Mouse (Mus musculus) kidney, postnatal 4 days (tissue): Measurements from ENCODE around the gene Gm12258.
A peak's percentile ranks its signal among the peaks of the same experiment; 100 is the strongest.
"Not testable (repeated sequence)": the region's sequence is repeated elsewhere in the genome, so short reads cannot be mapped to it uniquely, and the experiment has no call there.

ENCODE experiments used
- DNase-seq, 2 experiments: peaks; one replicate each; pipeline ENCODE4 v3.0.0; 2021; ENCODE audit warnings: mixed read lengths in 2 of 2

Gm12258 gene

DNA sequence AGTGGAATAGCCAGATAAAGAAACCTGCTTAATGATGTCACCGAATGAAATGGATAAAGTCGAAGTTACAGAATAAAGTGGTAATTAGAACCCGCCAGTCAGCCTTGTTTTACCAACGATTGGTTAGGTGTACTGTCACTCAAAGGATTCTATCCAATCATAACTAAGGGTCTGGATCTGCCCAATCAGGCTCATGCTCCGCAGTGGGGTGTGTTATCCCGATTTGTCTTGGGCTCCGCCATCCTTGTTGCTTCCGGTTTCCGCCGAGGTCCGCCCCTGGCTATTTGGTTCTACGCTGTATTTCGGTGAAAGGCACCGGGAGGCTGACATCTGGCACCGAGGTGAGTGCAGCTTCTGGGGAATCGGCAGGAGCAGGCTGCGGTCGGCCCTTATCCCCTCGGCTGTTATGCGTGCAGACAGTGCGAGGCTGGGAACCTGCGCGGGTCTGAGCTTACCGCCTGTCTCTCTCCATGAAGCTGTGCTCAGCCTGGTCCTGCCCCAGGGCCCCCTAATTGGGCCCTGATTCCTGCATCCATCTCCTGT is at the start of gene Gm12258:
Gm12258 (plus strand) TSS at position 240 of the 543 bp plus-strand sequence.
- peak; percentile 78 to 87 for DNase-seq

DNA sequence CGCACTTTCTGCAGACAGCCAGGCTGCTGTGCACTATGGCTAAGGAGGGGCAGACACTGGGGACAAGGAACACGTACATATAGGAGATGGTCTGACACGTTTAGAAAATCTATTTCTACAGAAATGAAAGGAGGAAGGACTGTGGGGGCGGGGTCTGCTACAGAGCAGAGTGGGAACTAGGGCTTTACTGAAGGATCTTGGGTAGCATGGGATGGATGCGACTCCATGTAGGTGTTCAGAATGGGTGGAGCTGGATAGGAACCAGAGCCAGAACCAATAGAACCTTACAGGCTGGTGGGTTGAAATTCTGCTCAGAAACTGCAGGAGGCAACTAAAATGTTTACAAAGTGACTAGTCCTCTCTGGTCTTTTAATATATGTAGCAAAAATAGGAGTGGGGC is 47.2 kb upstream of the Gm12258 start:
- DNase-seq: no peak

DNA sequence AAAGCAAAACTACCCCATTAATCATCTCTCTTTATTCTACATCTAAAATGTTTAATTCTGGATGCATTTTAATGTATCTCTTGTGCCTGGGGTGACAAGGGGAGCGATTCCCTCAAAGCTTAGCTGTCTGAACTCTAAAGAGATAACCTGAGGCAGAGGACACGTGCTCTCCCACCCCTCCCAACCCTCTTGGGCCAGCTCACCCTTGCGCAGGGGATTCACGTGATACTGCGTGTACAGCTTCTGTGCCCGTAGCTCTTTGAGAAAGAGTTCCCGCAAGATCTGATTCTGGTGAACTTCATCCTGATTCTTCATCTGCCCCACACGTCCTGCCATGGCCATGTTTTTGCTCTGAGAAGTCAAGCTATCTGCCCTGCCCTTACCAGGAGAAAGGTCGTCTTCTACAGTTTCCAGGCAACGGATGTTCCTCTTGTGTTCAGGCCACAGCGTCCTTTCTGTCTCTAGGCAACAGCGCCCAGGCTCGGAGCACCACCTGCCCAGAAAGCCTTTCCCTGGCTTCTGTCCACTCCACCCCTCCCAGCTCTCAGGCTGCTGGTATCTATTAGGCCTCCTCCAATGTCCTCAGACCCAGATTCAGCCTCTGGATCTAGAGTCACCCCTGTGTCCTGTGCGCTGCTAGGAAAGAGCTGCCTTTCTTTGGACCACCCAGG is 45.3 kb upstream of the Gm12258 start, which contains the start of gene Fam183b:
Fam183b (minus strand) TSS at position 403 of the 671 bp plus-strand sequence.
- peak in 1 of 2 experiments; percentile 6 for DNase-seq

DNA sequence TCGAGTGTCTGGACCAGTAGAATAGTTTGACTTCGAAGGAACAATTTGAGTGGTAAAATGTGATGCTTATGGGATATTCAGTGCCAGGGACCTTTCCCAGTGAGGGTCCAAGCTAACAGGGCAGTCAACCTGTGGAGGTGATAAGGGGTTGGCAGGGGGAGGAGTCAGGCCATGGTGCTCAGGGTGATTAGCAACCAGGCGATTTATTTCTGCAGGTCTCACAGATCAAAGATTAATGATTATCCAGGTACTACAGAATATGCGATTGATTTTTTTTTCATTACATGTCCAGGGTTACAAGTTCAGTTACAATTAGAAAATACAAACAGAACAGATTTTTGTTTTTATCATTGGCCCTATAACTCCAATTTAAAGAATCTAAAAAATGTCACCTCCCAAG is 43.1 kb upstream of the Gm12258 start:
- no peak for DNase-seq

DNA sequence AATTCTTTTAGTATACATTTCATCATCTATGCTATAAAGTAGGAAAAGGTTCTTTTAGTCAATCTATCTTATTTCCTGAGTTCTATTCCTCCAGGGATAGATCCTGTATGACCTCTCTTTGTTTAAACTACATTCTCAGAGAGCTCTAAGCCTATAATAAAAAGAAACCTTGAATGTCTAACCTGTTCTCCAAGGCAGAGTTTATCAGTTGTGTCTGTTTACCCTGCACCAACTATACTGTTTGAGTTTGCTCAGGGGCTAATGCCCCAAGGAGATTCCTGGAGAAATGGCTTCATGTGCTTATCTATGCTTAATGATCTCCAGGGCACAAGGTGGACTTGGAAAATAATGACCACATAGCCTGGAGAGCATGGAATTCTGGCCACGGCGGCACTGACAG is 42.6 kb upstream of the Gm12258 start:
- DNase-seq: no peak

DNA sequence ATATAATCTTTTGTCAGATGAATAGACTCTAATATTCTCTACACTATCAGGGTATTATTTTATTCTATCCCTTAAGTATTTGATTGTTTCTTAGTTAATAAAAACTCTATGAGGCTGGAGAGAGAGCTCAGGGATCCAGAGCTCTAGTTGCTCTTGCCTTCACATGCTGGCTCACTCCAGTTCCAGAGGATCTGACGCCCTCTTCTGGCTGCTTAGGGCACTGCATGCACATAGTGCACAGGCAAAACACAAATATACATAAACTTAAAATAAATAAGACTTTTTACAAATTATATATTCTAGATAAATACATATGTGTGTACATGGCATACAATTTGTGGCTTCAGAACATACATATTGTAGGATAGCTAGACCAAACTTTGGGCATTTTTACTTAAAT is 35.0 kb upstream of the Gm12258 start:
- DNase-seq: no peak

DNA sequence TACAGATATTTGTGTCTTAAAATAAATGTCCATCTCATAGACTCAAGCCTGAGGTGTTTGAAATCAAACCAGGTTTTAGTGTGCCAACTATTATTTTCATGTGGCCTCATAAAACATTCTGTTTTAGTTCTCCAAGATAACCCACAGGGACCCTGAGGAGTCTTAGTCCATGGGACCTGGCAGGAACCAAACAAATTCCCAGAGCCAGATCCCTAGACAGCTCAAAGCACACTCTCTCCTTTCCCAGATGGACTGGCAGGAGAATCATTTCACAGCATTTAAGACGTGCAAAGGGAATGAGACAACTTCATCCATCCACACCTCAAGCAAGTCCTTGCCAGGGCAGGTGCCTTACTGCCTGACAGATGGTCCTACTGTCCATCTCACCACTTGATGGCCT is 32.3 kb upstream of the Gm12258 start, which contains the start of gene Olfr313:
Olfr313 (plus strand) TSS at position 301 of the 400 bp plus-strand sequence.
- not testable (repeated sequence) for DNase-seq

DNA sequence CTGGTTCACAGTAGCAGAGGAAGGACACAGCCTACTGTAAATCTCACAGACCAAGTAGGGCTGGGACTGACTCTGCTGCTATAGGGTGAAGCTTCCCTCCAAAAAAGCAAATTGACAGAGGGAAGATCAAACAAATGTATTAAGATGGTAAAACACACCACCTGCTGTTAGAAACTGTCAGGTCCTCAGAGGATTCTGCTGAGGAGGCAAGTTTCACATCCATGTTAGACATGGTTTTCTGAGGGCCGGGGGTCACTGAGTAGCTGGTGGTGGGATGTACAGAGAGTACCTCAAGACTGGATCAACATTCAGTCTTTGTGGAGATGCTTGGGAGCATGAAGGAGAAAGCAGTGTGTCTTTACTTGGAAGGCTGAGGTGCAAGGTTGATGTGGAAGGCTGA is 31.3 kb upstream of the Gm12258 start:
- DNase-seq: no peak

DNA sequence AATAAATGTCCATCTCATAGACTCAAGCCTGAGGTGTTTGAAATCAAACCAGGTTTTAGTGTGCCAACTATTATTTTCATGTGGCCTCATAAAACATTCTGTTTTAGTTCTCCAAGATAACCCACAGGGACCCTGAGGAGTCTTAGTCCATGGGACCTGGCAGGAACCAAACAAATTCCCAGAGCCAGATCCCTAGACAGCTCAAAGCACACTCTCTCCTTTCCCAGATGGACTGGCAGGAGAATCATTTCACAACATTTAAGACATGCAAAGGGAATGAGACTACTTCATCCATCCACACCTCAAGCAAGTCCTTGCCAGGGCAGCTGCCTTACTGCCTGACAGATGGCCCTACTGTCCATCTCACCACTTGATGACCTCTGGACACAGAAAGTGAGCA is 18.0 kb upstream of the Gm12258 start, which contains the start of gene Olfr312:
Olfr312 (plus strand) TSS at position 301 of the 400 bp plus-strand sequence.
- not testable (repeated sequence) for DNase-seq

DNA sequence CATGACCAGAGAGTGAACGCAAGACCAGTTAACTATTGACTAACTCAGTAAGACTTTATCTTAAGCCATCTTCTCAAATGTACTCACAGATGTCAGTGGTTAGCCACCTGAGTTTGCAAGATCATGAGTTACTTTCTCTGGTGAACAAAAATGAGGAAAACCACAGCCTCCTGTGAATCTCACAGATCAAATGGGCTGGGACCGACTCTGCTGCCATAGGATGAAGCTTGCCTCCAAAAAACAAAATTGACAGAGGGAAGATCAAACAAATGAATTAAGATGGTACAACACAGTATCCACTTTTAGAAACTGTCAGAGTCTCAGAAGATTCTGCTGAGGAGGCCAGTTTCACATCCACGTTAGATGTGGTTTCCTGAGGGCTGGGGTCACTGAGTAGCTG is 17.2 kb upstream of the Gm12258 start:
- DNase-seq: no peak

DNA sequence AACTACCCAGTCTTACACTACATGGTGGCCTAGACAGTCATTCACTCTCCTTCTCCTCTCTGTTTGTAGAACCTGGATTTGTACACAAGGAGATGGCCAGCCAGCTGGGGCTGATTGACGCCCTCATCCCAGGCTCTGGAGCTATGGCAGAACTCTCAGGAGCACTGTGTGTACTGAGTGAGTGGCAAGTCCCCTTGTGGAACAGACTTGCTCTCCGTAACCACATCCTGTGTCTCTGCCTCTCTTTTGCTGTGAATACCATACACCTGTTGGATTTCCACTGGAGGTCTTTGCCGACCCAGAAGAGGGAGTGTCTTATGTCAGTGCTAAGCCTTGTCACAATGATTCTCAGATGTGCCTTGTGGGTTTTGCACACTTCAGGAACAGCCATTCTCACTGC is 14.4 kb upstream of the Gm12258 start:
- not testable (repeated sequence) for DNase-seq

DNA sequence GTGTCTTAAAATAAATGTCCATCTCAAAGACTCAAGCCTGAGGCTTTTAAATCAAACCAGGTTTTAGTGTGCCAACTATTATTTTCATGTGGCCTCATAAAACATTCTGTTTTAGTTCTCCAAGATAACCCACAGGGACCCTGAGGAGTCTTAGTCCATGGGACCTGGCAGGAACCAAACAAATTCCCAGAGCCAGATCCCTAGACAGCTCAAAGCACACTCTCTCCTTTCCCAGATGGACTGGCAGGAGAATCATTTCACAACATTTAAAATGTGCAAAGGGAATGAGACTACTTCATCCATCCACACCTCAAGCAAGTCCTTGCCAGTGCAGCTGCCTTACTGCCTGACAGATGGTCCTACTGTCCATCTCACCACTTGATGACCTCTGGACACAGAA is 8.0 kb upstream of the Gm12258 start, which contains the start of gene Olfr311:
Olfr311 (plus strand) TSS at position 301 of the 400 bp plus-strand sequence.
- DNase-seq: not testable (repeated sequence)

DNA sequence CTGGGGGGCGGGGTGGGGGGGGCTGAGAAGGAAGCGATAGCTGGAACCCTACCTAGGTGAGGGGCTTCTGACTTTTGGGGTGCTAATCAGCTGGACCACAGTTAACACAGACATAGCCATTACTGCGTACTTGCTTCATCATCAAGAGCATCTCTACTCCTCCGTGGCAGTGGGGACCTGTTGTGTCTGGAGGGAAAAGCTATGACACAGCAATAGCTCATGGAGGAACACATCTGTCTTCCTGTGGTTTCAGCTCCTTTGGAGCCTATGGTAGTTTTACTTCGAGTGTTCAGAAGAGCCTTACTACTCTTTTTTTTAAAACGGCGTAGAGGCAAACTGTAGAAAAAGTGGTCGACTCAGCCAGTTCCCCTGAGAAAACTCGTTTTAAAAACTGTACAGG is 678 bp downstream of the Gm12258 start:
- DNase-seq: no peak

DNA sequence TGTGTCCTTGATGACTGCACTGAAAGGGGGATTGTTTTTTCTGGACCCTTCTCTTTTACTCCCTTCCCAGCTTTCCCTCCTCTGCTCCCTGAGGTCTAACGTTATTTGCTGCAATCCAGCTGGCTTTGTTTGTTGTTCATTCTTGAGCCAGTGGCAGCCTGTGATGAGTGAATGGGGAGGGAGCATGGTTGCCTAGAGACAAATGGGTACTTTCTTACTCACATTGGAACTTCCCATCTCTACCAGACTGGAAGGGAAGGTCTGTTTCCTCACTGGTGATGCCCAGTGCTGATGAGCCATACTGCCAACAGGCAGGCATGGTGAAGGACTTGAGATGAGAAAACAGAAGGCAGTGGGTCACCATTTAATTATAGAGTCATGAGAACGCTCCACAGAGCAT is 2.8 kb downstream of the Gm12258 start:
- DNase-seq: no peak

DNA sequence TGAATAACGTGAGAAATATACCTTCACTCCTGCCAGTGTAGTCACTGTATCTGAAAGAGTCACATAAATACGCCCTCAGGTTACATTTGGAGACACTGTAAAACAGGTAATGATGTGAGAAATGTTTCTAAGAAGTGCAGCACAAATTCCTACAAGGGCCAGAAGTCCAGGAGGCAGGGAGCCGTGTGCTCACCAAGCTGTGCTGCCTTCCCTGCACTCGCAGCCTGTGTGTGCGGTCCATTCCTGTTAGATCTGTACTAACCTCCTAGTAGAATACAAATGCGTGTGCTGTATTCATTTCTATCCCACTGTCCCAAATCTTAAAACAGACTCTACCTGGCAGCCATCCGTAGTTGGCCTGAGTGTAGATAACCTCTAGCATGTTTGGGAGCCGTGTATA is 13.8 kb downstream of the Gm12258 start:
- no peak for DNase-seq

DNA sequence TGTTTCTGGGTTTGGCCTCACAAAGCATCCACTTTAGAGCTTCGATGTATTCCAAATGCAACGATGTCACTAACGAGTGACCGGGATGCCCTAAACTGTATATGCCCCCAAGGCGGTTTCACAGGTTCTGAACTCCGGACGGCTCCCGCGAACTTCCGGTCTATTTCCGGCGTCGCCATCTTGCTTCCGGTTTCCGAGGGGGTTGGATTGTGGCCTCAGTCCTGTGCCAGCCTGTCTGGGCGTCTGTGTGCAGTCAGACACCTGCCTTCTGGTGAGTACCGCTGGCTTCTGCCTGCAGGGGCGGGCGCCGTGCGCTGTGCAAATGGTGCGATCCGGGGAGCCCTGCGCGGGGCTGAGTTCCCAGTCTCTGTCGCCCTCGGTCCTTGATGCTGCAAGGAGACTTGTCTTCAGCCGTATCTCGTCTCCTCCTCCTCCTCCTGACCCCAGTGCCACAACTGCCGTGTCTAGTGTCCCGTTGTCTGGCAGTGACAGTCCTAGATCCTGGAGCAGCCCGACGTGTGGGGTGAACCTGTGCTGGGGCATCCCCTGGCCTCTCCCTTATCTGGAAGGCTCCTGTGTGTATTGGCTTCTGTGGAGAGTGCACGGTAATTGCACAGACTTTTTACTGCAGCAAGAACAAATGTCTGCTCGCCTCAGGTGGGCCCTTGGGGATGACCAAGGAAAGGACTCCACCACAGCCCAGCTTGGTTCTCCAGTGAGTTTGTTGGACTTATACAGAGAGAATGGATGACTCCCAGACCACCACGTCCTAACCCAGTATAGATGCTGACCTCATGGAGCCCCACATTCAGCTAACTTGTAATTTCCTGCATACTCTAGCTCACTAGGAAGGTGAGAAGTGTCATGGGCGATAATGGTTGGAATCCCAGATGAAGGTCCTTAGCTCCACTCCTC is 20.3 kb downstream of the Gm12258 start, which contains the start of gene 2810021J22Rik:
2810021J22Rik (plus strand) TSS at position 178 of the 915 bp plus-strand sequence.
- DNase-seq: peak; percentile 80 to 88

DNA sequence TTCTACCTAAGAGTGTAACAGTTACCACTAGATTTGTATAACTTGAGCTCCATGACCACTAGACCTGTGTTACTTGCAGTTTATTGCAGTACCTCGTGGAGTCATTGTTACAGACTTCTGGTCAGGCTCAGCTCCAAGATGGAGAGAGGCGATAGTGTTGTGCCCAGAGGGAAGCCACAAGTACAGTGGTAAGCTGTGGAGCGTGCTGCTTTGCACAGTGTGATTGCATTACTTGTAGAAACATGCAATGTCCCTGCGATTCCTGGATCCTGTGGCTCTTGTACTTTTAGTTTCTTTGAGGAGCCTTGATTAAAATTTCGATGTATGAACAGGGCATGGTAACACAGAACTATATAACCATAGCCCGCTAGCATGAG is 21.0 kb downstream of the Gm12258 start:
- peak in 1 of 2 experiments; percentile 18 for DNase-seq

DNA sequence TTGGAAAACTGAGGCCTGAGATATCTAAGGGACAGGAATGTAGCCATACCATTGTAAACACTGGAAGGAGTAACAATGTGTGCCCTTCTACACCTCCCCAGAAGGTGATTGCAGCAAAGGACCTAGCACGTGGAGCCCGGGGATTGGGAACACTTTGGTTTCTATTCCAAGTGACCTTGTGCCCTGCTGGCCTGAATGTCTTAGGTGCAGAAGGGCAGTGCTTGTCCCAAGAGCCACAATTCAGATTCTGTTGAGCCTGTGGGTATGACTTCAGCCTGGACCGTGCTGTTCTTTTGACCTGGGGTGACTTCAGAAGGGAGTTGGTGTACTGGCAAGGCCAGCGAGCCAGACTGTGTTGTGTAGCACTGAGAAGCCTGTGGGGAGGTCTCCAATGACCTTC is 24.0 kb downstream of the Gm12258 start:
- DNase-seq: no peak

DNA sequence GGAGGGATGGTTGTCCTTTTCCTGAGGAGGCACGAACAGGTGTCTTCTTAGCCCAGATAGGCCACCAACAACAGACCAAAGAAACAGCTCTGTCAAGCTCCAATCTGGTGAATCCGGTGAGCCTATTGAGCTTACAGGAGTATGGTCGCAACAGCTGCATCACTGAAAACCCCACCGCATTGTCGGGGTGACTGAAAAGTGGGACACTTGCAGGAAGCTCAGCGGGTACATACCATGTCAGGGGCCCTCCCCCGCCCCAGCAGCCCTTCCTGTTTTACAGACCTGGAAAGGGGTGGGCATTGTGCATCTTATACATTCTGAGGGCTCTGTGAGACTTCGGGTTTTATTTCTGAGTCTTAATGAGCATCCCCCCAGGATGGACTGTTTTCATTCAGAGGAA is 36.8 kb downstream of the Gm12258 start:
- no peak for DNase-seq

DNA sequence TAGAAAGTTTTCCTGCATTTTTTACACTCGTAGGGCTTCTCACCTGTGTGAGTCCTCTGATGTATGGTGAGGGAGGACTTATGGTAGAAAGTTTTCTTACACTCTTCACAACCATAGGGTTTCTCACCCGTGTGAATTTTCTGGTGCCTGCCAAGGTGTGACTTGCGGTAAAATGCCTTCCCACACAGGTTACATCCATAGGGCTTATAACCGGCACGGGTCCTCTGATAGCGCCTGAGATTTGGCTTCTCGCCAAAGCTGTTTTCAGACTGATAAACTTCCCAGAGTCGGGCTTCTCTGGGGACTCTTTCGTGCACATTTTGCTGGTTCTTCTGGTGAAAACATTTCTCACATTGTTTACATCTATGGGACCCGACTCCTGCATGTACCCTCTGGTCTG is 43.6 kb downstream of the Gm12258 start:
- no peak for DNase-seq

DNA sequence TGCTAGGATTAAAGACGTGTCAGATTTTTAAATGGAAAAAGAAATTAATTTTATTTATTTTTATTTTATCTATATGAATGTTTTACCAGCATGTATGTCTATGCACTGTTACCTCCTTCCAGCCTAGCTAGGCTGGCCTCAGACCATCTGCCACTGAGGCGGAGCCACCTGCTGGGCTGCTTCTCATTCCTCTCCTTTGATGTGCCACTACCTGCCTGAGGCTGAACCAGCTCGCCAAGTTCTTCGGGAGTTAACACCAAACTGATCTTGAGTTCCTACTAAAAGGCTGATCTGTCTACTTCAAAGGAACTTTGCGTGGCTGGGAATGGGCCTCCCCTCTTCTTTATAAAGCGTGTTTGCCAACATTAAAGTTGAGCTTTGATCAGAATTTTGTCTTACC is 47.5 kb downstream of the Gm12258 start:
- DNase-seq: no peak

DNA sequence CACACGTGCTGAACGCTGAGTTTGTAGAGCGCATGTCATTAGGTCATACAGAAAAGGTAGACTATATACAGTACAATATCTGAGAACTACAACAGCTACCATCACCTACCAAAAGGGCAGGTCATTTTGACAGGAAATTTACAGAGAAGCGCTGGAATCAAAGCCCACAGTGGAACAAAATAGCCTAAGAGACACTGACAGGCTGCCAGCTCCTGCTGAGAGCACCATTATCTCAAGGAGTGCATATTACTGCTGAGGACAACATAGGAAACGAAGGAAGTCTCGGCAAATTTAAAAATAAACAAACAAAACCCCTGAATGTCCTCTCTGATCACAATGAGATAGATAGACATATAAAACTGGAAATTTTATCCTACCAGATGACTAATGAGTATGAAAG is 50.5 kb downstream of the Gm12258 start:
- no peak for DNase-seq

DNA sequence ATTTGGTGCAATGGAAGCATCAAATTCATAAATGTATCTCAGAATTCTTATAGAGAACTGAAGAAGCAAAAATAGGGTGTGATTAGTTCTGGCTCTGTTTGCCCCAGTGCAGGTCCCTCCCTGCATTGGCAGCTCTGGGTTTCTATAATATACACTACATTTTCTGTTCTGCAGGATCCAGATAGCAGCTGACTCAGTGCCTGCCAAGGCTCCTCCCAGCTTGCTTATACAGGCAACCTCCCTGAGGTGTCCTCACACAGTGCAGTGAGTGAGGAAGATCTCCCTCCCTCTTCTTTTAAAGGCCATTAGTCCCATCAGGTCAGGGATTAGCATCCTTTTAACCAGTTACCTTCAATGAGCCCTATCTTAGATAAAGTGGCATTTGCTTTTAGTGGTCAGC is 54.1 kb downstream of the Gm12258 start:
- no peak for DNase-seq
